Mouse (Mus musculus) lung, postnatal 10 days (tissue): Measurements from ENCODE around the gene Cxcl14.
A peak's percentile ranks its signal among the peaks of the same experiment; 100 is the strongest.

ENCODE experiments used
- DNase-seq: peaks from one replicate; pipeline ENCODE4 v3.0.0; 2021

Gene Cxcl14

DNA sequence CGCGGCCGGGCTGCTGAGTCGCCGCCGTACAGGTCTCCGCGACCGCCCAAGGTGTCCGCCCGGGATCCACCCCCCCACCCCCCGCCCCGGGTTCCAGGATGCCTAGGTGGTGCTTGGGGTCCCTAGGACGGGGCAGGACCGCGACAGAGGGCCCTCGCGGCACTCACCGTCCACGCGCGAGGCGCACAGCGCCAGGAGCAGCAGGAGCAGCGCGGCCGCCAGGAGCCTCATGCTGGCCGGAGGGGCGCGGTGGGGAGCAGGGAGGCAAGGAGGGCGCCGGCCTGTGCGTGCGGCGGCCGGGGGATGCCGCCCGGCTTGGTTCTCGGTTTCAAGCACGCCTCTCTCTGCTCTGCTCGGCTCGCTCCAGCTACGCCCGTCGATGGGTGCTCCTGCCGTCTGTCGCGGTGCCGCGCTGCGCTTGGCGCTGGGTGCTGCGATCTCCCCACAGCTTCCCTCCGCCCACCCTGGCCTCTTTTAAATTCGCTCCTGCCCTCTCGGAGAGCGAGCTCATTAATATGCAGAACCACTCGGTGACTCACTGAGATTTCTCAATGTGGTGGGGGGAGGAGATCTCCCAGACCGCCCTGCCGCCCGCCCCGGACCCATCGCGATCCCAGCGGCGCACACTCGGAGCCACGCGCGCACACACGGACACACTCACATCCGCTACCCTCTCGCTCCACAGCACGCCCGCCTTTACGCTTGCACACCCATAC lies at the start of gene Cxcl14:
Gene Cxcl14, minus strand, starts transcription at position 609 of the 716 bp plus-strand sequence.
- peak; percentile 68 for DNase-seq

DNA sequence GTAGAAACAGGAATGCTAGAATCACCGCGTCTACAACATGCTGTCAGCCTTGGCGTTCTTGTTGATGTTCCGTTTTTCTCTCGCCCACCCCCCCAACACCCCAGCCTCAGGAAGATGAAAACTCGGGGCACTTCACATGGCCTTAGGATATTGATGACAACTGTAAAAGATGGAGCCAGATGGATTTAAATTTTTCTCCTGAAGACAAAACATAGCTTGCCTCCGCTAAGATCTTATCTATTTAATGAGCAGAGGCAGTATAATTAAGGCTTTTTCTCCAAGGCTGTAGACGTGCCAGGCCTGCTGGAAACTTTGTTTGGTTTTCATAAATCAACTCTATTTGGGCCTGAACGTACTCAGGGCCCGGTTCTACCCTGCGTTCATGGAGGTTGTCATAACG lies 48.0 kb upstream of the Cxcl14 start:
- DNase-seq, result no peak

DNA sequence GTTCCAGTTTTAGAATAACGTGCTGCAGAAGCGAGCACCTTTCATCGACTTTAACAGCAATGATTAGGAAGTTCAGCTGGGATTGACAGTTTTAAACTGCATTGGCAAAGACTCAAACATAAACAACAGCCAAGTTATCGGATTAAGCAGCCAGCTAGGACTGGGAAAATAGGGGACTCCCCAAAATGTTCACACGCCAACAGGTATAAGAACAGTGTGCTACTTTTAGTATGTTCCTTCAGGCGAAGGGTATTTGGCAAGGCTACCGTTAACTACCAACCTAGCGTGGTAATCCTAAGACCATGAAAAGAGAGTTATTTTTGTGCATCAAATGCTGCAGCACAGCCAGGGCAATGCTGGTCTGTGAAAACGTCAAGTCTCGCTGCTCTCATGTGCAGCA lies 46.1 kb upstream of the Cxcl14 start:
- no peak for DNase-seq

DNA sequence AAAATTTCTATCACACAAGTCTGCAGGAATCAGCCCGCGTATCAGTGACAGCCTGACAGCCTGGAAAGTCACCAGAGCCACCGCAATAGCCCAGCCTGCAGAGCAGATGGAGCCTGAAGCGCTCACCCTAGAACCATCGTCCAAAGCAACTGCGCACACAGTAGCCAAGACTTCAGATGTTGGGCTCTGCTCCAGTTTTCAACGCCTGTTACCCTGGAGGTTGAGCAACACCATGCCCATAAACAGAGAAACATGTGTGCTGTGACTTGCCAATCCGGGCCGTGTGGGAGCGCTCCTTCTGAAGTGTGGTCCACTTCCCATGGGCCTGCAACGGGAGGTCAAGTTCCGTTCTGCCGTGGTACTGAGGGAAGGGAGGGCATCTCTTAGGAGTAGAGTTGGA lies 44.2 kb upstream of the Cxcl14 start:
- DNase-seq, result peak; percentile 87

DNA sequence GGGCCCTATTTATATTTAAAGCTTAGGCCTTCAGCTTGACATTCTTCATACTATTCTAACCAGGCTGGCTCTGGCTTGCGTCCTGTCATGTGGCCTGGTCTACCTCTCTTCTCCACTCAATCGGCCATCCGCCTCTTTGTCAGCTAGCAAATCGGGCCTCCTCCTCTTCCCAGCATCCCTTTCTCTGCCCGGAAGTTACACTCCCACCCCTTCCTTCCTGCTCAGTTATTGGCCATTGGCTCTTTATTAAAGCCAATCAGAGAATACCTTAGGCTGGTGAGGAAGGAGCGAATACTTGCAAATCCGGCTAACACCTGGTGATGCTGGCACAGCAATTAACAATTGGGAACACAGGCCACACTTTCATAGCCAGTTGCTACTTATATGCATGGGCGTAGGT lies 43.5 kb upstream of the Cxcl14 start:
- no peak for DNase-seq

DNA sequence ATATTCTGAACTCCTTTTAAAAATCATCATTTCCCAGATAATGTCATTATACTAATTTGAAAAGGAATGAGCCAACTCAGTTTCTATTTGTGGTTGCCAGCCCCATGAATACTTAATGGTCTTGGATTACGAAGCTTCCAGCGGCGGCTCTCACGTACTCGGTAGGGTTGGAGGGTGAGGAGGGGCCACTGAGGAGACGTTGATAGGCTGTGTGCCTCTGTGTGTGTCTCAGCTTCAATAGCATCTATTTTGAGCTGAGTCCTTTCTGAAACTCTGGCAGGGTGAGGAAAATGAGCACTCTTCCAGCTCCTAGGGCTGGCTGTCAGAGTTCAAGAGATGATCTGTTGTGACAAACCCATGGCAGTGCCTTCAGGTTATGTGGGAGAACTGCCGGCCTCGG lies 40.6 kb upstream of the Cxcl14 start:
- no peak for DNase-seq

DNA sequence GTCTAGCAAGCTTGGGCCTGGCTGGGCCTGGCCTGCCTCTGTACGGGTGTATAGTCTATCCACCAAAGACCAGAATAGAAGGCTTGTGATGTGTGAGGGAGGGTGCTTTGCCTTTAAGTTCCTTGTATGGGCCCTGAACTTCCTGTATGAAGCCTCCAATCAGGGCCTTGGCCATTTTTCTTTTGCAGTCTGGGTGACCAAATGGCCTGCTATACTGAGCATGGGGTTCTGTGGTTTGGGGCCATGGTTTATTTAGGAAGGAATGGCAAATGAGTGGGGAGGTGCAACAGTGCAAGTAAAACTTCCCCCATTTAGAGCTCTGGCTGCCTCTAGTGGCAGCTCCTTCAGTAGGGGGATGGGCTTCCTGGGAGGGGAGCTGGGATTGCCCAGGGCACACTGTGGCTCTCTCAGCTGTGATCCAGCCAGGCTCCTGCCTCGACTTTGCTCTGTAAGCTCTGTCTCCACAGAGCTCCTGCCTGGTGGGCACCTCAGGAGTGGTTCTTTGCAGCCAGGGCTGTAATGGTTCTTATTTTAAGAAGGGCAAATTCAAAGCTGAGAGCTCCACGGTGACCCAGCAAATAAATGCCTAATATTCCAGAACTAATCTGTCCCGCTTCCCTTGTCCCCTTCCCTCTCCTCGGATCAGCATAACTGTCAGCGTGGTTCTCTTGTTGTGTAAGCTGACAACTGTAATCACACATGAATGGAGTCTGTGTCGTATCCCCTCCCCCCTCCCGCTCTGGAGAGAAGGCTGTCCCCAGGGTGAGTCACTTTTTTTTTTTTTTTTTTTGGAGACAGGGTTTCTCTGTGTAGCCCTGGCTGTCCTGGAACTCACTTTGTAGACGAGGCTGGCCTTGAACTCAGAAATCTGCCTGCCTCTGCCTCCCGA lies 38.7 kb upstream of the Cxcl14 start:
- DNase-seq, result no peak

DNA sequence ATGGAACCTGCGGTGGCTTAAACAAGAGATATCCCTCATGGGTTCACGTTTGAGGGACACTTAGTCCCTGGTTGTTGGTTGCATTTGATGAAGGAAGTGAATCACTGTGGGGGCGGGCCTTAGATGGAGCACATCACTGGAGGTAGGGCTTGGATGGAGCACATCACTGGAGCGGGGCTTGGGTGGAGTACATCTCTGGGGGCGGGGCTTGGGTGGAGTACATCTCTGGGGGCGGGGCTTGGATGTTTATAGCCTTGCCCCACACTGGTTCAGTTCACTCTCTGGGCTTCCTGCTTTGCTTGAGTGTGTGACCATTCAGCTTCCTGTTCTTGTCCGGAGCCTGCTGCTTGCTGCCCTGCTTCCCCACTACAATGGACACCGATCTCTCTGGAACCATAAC lies 37.9 kb upstream of the Cxcl14 start:
- DNase-seq, result no peak

DNA sequence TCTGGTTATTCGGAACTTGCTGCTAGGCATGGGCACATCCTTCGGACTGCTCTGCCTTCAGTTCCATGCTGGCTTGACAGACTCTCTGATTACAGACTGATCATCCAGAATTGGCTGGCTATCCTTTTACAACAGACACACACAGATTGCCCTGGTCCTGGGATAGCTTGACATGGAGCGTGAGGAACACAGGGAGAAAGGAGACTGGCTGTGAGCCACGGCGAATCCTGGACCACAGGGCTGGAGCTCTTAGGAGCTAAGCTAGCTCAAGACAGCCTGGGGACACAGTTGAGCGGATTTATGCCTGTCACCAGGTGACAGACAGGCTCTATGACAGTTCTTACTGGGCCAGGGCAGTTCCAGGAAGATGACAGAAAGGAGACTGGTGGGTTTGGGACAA lies 36.0 kb upstream of the Cxcl14 start:
- no peak for DNase-seq

DNA sequence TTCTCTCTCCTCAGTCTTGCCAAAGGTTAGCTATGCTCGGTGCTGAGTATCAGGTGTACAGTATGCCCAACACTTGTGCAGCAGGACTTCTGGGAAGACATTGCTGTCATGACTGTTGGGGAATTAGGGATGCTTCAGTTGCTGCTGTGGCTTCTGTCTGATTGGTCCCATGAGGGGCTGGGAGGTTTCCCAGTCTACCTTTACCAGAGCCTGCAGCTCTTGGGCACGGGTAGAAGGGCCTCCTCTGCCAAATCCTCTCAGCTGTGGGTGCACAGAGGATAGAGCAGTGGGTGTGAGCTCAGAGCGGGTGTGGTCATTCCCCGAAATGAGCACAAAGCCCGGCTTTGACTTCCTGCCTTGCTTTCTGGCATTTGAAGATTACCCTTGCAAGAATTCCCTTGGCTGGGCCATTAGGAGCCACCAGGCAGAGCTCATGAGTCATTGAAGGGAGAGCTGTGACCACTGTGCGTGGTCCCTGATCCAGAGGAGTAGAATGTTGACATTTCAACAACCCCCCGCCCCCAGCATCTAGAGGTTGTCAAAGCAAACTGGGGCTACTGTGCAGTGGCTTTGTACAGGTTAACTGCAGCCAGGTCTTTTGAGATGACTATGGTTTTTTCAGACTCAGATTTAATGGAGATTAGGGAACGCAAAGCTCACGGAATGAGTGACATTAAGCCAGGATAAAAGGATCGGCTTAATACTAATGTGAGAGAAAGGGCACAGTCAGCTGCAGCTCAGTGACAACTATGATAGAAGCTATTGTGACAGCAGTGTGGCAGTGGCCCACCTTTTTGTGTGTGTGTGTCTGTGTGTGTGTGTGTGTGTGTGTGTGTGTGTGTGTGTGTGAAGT lies 34.5 kb upstream of the Cxcl14 start:
- no peak for DNase-seq

DNA sequence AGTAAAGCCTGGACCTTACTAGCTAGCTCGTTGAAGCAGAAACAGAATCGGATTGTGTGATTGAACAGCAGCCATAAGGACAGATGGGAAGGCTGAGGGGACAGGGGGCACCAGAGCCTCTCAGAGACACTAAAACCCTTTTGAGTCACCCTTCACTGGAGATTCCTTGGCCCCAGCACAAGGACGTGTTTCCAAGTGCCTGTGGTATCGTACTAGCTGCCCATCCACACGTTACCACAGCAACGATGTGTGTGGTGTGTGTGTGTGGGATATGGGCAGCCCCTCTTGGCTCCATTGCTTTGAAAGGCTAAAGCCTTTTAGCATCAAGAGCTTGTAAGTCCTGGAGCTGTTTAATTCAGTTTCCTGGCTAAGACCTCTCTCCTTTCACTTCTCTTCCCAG lies 33.4 kb upstream of the Cxcl14 start:
- DNase-seq, result no peak

DNA sequence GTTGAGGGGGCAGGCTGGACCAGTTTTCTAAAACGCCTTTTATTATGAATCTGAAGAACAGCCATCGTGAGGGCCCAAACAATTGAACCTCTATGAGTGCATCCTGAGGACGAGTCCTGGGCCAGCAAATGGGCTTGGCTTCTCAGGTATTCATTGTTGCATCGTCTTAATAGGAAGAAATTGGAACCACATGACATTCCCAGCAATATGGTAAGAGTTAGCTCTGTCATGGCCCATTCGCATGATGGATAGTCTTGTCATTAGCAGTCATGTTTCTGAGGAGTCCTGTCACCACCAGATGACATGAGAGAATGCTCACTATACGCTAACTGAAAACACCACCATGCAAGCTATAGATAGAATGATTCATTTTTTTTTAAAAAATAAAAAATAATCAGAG lies 32.8 kb upstream of the Cxcl14 start:
- DNase-seq, result no peak

DNA sequence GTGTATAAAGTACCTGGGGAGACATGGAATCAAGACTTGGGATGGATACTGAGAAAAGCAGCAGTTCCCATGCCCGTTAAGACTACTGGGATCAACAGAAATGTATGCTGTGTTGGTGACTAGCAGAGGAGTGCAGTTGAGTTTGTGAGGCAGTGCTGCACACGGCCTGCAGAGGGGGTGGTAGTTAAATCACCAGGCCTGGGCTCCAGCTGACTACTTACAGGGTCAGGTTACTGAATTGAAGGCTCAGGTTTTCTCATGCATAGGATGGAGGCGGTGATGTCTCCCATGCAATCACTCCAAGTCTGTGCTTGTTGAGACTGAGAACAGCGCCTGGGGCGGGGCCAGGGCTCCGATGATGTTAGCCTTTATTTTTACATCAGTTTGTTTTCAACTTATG lies 31.4 kb upstream of the Cxcl14 start:
- no peak for DNase-seq

DNA sequence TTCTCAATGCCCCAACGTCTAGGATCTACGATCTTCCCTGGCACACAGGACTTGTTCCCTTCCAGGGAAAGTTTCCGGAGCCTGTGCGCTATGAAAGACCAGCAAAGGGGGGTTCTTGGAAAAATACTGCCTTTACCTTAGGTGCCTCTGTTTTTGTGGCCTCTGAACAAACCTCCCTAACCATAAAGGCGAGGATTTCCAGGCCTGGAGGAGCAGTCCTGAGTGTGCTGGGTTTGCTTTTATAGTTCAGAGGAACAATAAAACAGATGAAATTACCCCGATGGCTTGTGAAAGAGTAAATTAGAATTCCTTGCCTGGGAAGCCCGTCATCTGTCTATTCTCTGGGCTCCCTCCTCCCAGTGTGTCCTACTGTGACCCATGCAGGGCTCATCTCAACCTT lies 25.3 kb upstream of the Cxcl14 start:
- no peak for DNase-seq

DNA sequence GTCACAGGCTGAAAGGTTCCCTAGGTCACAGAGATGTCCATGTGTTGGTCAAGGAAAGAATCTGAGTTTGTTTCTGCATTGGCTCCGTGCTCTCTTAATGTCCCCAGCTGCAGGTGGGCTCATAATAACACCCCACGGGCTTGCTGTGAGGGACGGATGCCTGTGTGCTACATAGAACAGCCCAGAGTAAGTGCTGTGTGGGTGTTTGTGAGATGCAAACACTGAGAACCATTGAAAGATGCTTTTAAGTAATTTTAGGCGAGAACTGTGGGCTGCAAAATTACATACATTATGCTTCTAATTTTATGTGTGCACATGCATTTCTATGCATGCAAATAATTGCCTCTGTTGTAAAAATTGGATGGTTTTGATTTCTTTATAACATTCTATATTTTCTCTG lies 20.6 kb upstream of the Cxcl14 start:
- DNase-seq, result no peak

DNA sequence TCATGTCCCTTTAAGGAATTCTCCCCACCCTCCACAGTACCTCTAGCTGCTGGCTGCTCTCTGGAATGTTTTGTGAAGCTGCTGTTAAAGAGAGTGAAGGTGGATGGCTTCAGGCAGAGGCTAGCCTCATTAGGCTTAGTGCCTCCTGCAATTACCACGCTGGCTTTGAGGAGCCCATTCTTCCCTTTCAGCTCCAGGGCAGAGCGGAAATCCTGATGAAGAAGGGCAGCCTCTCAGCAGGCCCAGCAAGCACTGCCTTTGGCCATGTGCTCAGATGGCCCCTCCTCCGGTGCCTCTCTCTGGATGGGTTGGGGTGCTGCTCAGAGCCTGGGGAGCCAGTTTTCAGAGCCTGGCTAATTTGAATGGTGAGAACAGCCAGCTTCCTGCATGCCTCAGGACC lies 18.9 kb upstream of the Cxcl14 start:
- DNase-seq, result no peak

DNA sequence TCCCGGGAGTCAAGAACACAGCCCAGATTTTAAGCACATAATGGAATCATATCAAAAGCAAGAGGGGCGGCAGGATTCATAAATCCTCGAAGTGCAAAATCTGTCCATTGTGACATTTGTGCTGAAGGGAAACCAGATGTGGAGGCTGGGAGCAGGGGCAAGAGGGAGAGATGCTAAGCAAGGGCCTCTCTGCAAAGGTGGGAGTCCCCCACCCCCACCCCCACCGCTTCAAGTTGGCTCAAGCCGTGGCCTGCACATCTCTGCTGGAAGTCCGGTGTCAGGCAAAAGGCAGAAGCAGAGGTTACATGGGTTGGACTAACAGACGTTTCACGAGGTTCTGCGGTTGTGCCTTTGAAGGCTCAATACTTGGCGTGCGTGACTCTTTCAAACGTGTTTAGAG lies 8.7 kb upstream of the Cxcl14 start:
- DNase-seq, result no peak

DNA sequence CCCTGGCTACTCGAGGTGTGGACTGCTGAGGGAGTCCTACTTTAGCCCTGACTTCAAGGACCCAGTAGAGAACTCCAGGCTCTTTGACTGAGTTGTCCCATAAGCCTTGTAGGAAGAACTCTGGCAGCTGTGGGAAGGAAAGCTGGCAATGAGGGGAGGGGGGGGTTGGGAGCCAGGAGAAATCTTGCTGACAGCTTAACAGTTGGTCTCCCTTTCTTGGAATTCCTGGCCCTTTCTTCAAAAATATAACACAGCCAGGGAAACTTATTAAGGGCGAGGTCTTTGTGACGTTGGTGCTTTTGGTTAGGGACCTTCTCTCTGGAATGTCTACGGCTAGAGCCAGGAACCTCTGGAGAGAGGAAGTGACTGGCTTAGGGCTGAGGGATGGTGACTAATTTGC lies 8.1 kb upstream of the Cxcl14 start:
- DNase-seq, result no peak

DNA sequence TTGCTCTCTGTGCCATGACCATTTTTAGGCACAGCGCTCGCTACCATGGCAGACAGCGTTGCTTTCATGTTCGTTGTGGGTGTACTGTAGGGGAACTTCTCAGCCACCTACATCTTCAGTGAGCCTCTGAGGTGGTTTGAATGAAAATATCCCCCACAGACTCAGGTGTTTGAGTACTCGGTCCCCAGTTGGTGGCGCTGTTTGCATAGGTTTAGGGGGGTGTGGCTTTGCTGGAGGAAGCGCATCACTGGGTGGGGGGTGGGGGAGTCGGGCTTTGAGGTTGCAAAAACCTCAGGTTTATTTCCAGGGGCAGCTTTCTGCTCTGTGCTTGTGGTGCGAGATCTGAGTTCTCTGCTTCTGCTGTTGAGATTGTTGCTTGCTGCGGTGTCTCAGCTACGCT lies 3.0 kb upstream of the Cxcl14 start:
- no peak for DNase-seq

DNA sequence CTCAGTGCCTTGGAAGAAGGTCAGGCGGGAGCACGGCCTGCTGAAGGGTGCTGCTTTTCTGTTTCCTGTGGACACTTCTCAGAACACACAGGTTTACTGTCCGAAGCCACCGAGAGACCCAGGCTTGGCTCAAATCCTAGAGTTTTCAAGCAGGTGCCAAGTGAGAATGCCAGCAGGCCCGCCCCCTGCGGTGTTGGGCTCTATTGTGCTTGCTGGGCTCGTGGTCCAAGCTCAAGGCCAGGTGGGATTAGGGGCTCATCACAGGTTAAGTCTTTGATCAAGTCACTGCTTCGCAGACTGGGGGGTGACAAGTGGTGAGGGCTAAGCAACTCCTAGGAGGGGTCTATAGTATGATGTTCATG lies 289 bp upstream of the Cxcl14 start:
- DNase-seq, result no peak

DNA sequence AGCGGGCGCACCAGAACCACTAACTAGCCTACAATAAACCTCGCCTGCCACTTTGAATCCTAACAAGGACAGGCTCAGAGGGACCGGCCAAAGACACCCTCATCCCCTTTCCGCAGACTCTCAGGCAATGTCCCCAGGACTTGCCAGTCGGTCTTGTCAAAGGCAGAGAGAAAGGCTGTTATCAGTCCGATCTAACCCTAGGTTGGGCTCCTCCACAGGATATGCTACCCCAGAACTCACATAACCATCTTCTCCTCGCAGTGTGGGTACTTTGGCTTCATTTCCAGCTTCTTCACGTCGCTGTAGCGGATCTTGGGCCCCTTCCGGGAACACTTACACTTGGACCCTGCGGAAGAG lies 787 bp downstream of the Cxcl14 start:
- DNase-seq, result no peak

DNA sequence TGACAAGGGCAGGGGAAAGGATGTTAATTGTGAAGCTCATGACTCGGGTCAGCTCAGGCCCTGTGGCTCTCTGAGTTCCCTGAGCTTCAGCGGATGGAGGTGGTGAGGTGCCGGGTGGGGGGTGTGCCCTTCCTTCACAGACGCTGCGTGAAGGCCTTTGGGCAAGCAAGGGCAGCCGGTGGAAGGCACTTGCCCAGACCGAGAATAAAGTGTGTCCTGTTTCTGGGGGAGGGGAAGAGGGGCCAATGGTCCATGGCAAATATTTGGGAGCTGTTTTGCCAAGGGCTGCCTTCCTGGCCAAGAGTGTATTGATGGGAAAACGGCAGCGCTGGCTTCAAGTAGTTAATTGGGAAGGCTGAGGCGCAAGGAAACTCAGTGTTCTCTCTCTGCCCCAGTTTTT lies 1.4 kb downstream of the Cxcl14 start:
- DNase-seq, result no peak

DNA sequence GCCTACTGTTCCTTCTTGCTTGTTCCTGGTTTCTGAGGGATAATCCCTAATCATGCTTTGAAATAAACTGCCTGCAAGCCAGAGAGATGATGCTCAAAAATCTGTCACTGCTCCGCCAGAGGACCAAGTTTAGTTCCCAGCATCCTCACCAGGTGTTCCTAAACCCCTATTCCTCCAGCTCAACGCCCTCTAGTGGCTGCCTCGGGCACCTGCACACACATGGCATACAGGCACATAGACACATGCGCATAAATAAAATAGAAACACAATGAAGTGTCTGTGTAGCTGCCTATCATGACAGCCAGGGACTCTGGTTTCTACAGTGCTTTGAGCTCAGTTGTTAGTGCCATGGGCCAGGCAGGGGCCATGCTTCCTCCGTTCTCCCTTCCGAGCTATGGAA lies 6.4 kb downstream of the Cxcl14 start:
- DNase-seq, result no peak

DNA sequence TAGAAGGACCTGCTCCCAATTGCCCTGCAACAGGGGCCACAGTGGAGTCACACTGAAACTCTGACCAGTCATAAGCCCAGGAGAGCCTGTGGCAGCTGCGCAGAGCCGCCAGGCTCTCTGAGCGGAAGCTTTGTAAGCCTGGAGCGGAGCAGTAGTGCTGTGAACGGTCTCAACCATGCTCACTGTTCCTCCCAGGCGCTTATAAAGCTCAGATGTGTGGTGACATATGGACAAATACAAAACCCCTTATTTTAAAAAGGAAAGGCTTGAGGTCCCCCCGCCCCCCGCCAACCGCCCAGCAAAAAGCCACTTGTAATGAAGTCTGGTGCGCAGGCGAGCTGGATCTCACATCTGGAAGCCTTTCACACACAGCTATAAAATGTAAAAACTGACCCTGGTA lies 7.1 kb downstream of the Cxcl14 start:
- DNase-seq, result no peak
